Mouse (Mus musculus) embryonic facial prominence, embryonic 11.5 days (tissue): ENCODE data around the gene Otulin. TPM values are rescaled to one million over a fixed set of nuclear protein-coding genes. Genes with fewer than 3 reads are reported as not detected.
A peak's percentile ranks its signal among the peaks of the same experiment; 100 is the strongest.

Experiments
- ATAC-seq: fragments of 200-750 bp; cut with Nextera tagmentation; replicated peaks from 2 replicates; pipeline ENCODE4 v1.8.0; 2017; ENCODE audit warnings: low read depth; ENCODE audit not compliant: insufficient number of reproducible peaks, low FRiP score, low TSS enrichment
- DNase-seq: peaks from one replicate; pipeline ENCODE4 v3.0.0-alpha.2; 2015; ENCODE audit warnings: low spot score
- H3K27ac ChIP-seq: fragments of 300-500 bp; sonication (generic); replicated peaks from 2 replicates; pipeline ENCODE4 v1.5.1; 2014; ENCODE audit warnings: mild to moderate bottlenecking, low read depth, low read length, control low read depth
- H3K27me3 ChIP-seq: fragments of 300-500 bp; sonication (generic); 2 replicates; pipeline ENCODE4 v1.6.1; 2014; ENCODE audit warnings: mild to moderate bottlenecking, low read length, moderate library complexity, mixed read lengths; ENCODE audit not compliant: control insufficient read depth, insufficient read depth
- H3K36me3 ChIP-seq: fragments of 300-500 bp; sonication (generic); replicated peaks from 2 replicates; pipeline ENCODE4 v1.6.1; 2014; ENCODE audit warnings: low read depth, mild to moderate bottlenecking, low read length, moderate library complexity, mixed read lengths; ENCODE audit not compliant: control insufficient read depth, insufficient read depth
- H3K4me1 ChIP-seq: fragments of 300-500 bp; sonication (generic); 2 replicates; pipeline ENCODE4 v1.6.1; 2014; ENCODE audit warnings: low read length, mixed read lengths; ENCODE audit not compliant: control insufficient read depth, insufficient read depth
- H3K4me2 ChIP-seq: fragments of 300-500 bp; sonication (generic); 2 replicates; pipeline ENCODE4 v1.6.1; 2014; ENCODE audit warnings: low read depth, mild to moderate bottlenecking, control low read depth, low read length, moderate library complexity
- H3K4me3 ChIP-seq: fragments of 300-500 bp; sonication (generic); 2 replicates; pipeline ENCODE4 v1.5.1; 2014; ENCODE audit warnings: low read depth, low read length, control low read depth
- H3K9ac ChIP-seq: fragments of 300-500 bp; sonication (generic); replicated peaks from 2 replicates; pipeline ENCODE4 v1.6.1; 2014; ENCODE audit warnings: mild to moderate bottlenecking, control low read depth, low read length
- H3K9me3 ChIP-seq: fragments of 300-500 bp; sonication (generic); replicated peaks from 2 replicates; pipeline ENCODE4 v1.6.1; 2016; ENCODE audit warnings: mild to moderate bottlenecking, low read length, inconsistent platforms, mixed read lengths; ENCODE audit not compliant: control insufficient read depth
- WGBS: fragments of 180-500 bp; shearing (Covaris S2); extraction: QIAGEN DNeasy Blood & Tissue Kit; methylation state at CpG from one replicate; pipeline ENCODE4 v1.1.7; 2014; 5-methylcytosine and 5-hydroxymethylcytosine counted together
- polyA plus RNA-seq: library from polyadenylated mRNA; unstranded; fragments of >200 nt; fragmentation: Nextera tagmentation; extraction: Ambion mirVana; gene quantifications from 2 replicates; pipeline ENCODE4 v1.2.1, GENCODE M21; 2014

The Otulin gene
- polyA plus RNA-seq, 1 experiment from 2014 or later: 38.0 TPM

GRCm38 (mm10) chr15:27609554-27609953 is 20.9 kb downstream of the Otulin start:
- no peak overlapping the region for H3K27ac ChIP-seq
- no peak overlapping the region for H3K9ac ChIP-seq
- H3K4me1 ChIP-seq: no peaks in the 10 kb centered on the region
- H3K36me3 ChIP-seq: peaks cover 3% of the 10 kb centered on the region; the same call in 1 of the 2 replicates
- WGBS: 86% methylated on average over 4 of the region's 4 CpGs
- H3K4me3 ChIP-seq: no peak overlapping the region
- no peaks in the 10 kb centered on the region for H3K9me3 ChIP-seq
- no peaks in the 10 kb centered on the region for H3K27me3 ChIP-seq
- H3K4me2 ChIP-seq: no peak overlapping the region
- DNase-seq: no peak
- ATAC-seq: no peak

- Histone ChIP-seq H3K4me1 (no peaks in the 10 kb centered on the region), H3K9ac (no peak overlapping the region), H3K4me2 (no peak overlapping the region), H3K9me3 (no peaks in the 10 kb centered on the region), H3K36me3 (peaks cover 3% of the 10 kb centered on the region; the same call in 1 of the 2 replicates), H3K27ac (no peak overlapping the region), H3K4me3 (no peak overlapping the region), H3K27me3 (no peaks in the 10 kb centered on the region)
- ATAC-seq: no peak
- no peak for DNase-seq
- WGBS: 70% methylated on average over 3 of the region's 3 CpGs
Measured at GRCm38 (mm10) chr15:27605252-27605651, 25.2 kb downstream of the Otulin start.

GRCm38 (mm10) chr15:27604558-27604957 is 25.9 kb downstream of the Otulin start:
- Histone ChIP-seq H3K27ac (no peak overlapping the region), H3K9ac (no peak overlapping the region)
- no peak for ATAC-seq

GRCm38 (mm10) chr15:27600524-27600923 is 30.0 kb downstream of the Otulin start:
- no peak overlapping the region for H3K27ac ChIP-seq
- no peak for ATAC-seq
- 0 out of 2 replicates have a peak, but pooled peaks cover under 1% of the 10 kb centered on the region for H3K4me1 ChIP-seq
- H3K9ac ChIP-seq: no peak overlapping the region
- H3K4me3 ChIP-seq: no peak overlapping the region
- H3K9me3 ChIP-seq: no peaks in the 10 kb centered on the region
- no peaks in the 10 kb centered on the region for H3K27me3 ChIP-seq
- H3K4me2 ChIP-seq: no peak overlapping the region
- no peak for DNase-seq
- no peaks in the 10 kb centered on the region for H3K36me3 ChIP-seq
- WGBS: 91% methylated on average over 5 of the region's 5 CpGs

More at GRCm38 (mm10) chr15:27604558-27604957, 25.9 kb downstream of the Otulin start:
- peaks cover 3% of the 10 kb centered on the region; the same call in 1 of the 2 replicates for H3K36me3 ChIP-seq
- no peaks in the 10 kb centered on the region for H3K27me3 ChIP-seq
- H3K9me3 ChIP-seq: no peaks in the 10 kb centered on the region
- WGBS: 94% methylated on average over 3 of the region's 3 CpGs
- H3K4me2 ChIP-seq: no peak overlapping the region
- H3K4me3 ChIP-seq: no peak overlapping the region
- DNase-seq: no peak
- no peaks in the 10 kb centered on the region for H3K4me1 ChIP-seq

- Histone ChIP-seq H3K36me3 (no peaks in the 10 kb centered on the region), H3K4me2 (no peak overlapping the region), H3K27me3 (no peaks in the 10 kb centered on the region), H3K27ac (no peak overlapping the region), H3K4me3 (no peak overlapping the region), H3K9me3 (no peaks in the 10 kb centered on the region), H3K4me1 (peaks cover 3% of the 10 kb centered on the region; the same call in 1 of the 2 replicates), H3K9ac (no peak overlapping the region)
- no peak for DNase-seq
- WGBS: 93% methylated on average over 13 of the region's 13 CpGs
- ATAC-seq: no peak
Measured at GRCm38 (mm10) chr15:27598786-27599385, 31.6 kb downstream of the Otulin start.

GRCm38 (mm10) chr15:27597516-27597915 is 33.0 kb downstream of the Otulin start:
- no peaks in the 10 kb centered on the region for H3K9me3 ChIP-seq
- peaks cover 3% of the 10 kb centered on the region; the same call in 1 of the 2 replicates for H3K4me1 ChIP-seq
- H3K36me3 ChIP-seq: no peaks in the 10 kb centered on the region
- H3K4me2 ChIP-seq: no peak overlapping the region
- DNase-seq: no peak
- H3K9ac ChIP-seq: no peak overlapping the region
- WGBS: 86% methylated on average over 4 of the region's 4 CpGs
- no peak for ATAC-seq
- H3K27me3 ChIP-seq: no peaks in the 10 kb centered on the region
- H3K27ac ChIP-seq: no peak overlapping the region
- H3K4me3 ChIP-seq: no peak overlapping the region

GRCm38 (mm10) chr15:27596463-27597140 is 33.9 kb downstream of the Otulin start:
- no peak overlapping the region for H3K4me3 ChIP-seq
- ATAC-seq (no peak), DNase-seq (no peak)
- H3K9me3 ChIP-seq: no peaks in the 10 kb centered on the region
- H3K27me3 ChIP-seq: no peaks in the 10 kb centered on the region
- H3K9ac ChIP-seq: no peak overlapping the region
- H3K4me2 ChIP-seq: no peak overlapping the region
- no peaks in the 10 kb centered on the region for H3K36me3 ChIP-seq
- H3K4me1 ChIP-seq: peaks cover 3% of the 10 kb centered on the region; the same call in 1 of the 2 replicates
- 81% methylated on average over 3 of the region's 3 CpGs for WGBS
- no peak overlapping the region for H3K27ac ChIP-seq

GRCm38 (mm10) chr15:27595560-27595959 is 34.9 kb downstream of the Otulin start:
- DNase-seq: peak; percentile 14
- Histone ChIP-seq H3K4me2 (no peak overlapping the region), H3K9me3 (no peaks in the 10 kb centered on the region), H3K4me3 (no peak overlapping the region), H3K4me1 (peaks cover 3% of the 10 kb centered on the region; the same call in 1 of the 2 replicates), H3K36me3 (no peaks in the 10 kb centered on the region; the same call in 1 of the 2 replicates), H3K9ac (peak overlapping the region; percentile 25), H3K27ac (peak overlapping the region; percentile 73), H3K27me3 (no peaks in the 10 kb centered on the region)
- 45% methylated on average over 8 of the region's 8 CpGs for WGBS
- ATAC-seq: no peak
